Mouse (Mus musculus): ENCODE results near the gene Nxph3. TPM values are rescaled to one million over a fixed set of nuclear protein-coding genes. Genes with fewer than 3 reads are reported as not detected.

Gene Nxph3
- polyA plus RNA-seq, 1 experiment, result 0.04 TPM

- Histone ChIP-seq H3K36me3 (replicated peaks; ENCODE audit: low read length) (peaks cover 51% of the 10 kb centered on the region), H3K27me3 (replicated peaks) (peaks cover 16% of the 10 kb centered on the region), H3K4me1 (peaks cover 8% of the 10 kb centered on the region), H3K4me3 (replicated peaks) (no peak overlapping the region), H3K9me3 (no peaks in the 10 kb centered on the region)
- TF ChIP-seq FLI1 (IDR thresholded peaks at IDR 0.05; ENCODE audit: low read length) (no peak), GATA1 (IDR thresholded peaks at IDR 0.05; ENCODE audit: borderline replicate concordance, low read length) (no peak)
These were observed 16.4 kb downstream of the Nxph3 start for GRCm38 (mm10) chr11:95497921-95498320.

- Histone ChIP-seq H3K4me1 (peaks cover 6% of the 10 kb centered on the region), H3K36me3 (replicated peaks; ENCODE audit: low read length) (peaks cover 72% of the 10 kb centered on the region)
- TF ChIP-seq FLI1 (IDR thresholded peaks at IDR 0.05; ENCODE audit: low read length), result no peak
- no peak for TF ChIP-seq GATA1 (IDR thresholded peaks at IDR 0.05; ENCODE audit: borderline replicate concordance, low read length)
These were observed 18.5 kb downstream of the Nxph3 start for GRCm38 (mm10) chr11:95495883-95496282.

GRCm38 (mm10) chr11:95494374-95494773 is 20.0 kb downstream of the Nxph3 start:
- Histone ChIP-seq H3K4me1 (no peaks in the 10 kb centered on the region), H3K9me3 (no peaks in the 10 kb centered on the region), H3K27me3 (replicated peaks) (no peaks in the 10 kb centered on the region), H3K4me3 (replicated peaks) (no peak overlapping the region), H3K36me3 (replicated peaks; ENCODE audit: low read length) (peaks cover 87% of the 10 kb centered on the region)
- TF ChIP-seq FLI1 (IDR thresholded peaks at IDR 0.05; ENCODE audit: low read length) (no peak), GATA1 (IDR thresholded peaks at IDR 0.05; ENCODE audit: borderline replicate concordance, low read length) (no peak)

More at GRCm38 (mm10) chr11:95495883-95496282, 18.5 kb downstream of the Nxph3 start:
- Histone ChIP-seq H3K9me3 (no peaks in the 10 kb centered on the region), H3K27me3 (replicated peaks) (peaks cover 1% of the 10 kb centered on the region), H3K4me3 (replicated peaks) (no peak overlapping the region)

GRCm38 (mm10) chr11:95493950-95494349 is 20.4 kb downstream of the Nxph3 start:
- H3K4me1 ChIP-seq, result no peaks in the 10 kb centered on the region
- H3K4me3 ChIP-seq (replicated peaks), result no peak overlapping the region
- H3K9me3 ChIP-seq, result no peaks in the 10 kb centered on the region
- TF ChIP-seq GATA1 (IDR thresholded peaks at IDR 0.05; ENCODE audit: borderline replicate concordance, low read length), result no peak
- TF ChIP-seq FLI1 (IDR thresholded peaks at IDR 0.05; ENCODE audit: low read length), result no peak
- H3K36me3 ChIP-seq (replicated peaks; ENCODE audit: low read length), result peaks cover 91% of the 10 kb centered on the region
- no peaks in the 10 kb centered on the region for H3K27me3 ChIP-seq (replicated peaks)

DNA sequence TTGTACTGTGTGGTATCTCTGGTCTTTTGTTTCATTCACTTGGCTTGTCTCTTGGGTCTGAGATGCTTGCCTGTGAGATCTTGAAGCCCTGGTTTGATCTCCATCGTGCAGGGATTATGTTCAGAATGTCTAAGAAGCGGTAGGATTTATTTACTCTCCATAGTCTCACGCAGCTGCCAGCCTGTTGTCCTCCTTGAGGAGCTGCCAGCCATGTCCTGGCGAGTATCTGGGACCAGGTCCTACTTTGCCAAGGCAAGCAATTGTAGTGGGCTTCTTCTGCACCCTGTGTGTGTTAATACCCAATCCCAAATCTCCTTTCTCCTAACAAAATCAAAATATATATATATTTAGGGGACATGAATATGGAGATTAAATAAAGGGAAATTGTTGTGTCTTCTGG is 21.4 kb downstream of the Nxph3 start:
- no peaks in the 10 kb centered on the region for H3K4me1 ChIP-seq
- no peaks in the 10 kb centered on the region for H3K9me3 ChIP-seq
- TF ChIP-seq FLI1 (IDR thresholded peaks at IDR 0.05; ENCODE audit: low read length), result no peak
- H3K4me3 ChIP-seq (replicated peaks), result no peak overlapping the region
- H3K36me3 ChIP-seq (replicated peaks; ENCODE audit: low read length), result peaks cover 97% of the 10 kb centered on the region
- no peaks in the 10 kb centered on the region for H3K27me3 ChIP-seq (replicated peaks)

- Histone ChIP-seq H3K4me3 (replicated peaks) (no peak overlapping the region), H3K9me3 (no peaks in the 10 kb centered on the region), H3K27me3 (replicated peaks) (no peaks in the 10 kb centered on the region), H3K36me3 (replicated peaks; ENCODE audit: low read length) (peaks cover 97% of the 10 kb centered on the region), H3K4me1 (no peaks in the 10 kb centered on the region)
- no peak for TF ChIP-seq GATA1 (IDR thresholded peaks at IDR 0.05; ENCODE audit: borderline replicate concordance, low read length)
- no peak for TF ChIP-seq FLI1 (IDR thresholded peaks at IDR 0.05; ENCODE audit: low read length)
These were observed 22.1 kb downstream of the Nxph3 start for GRCm38 (mm10) chr11:95492256-95492655.

DNA sequence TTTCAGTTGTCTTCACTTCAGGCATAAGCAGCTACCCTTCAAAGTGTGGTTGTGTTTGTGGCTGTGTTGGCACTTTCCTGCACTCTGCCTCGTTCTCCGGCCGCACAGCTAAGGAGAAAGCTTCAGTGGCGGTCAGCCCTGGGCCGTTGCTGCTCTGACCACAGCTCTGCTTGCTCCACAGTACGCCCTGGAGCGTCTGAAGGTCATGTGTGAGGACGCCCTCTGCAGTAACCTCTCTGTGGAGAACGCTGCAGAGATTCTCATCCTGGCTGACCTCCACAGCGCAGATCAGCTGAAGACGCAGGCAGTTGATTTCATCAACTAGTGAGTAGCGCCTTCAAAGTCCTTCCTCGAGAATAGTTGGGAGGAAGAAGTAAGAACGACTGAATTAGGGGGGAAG is 24.3 kb downstream of the Nxph3 start:
- Histone ChIP-seq H3K4me3 (replicated peaks) (no peak overlapping the region), H3K36me3 (replicated peaks; ENCODE audit: low read length) (peaks cover 99% of the 10 kb centered on the region), H3K9me3 (no peaks in the 10 kb centered on the region), H3K4me1 (no peaks in the 10 kb centered on the region), H3K27me3 (replicated peaks) (no peaks in the 10 kb centered on the region)
- no peak for TF ChIP-seq GATA1 (IDR thresholded peaks at IDR 0.05; ENCODE audit: borderline replicate concordance, low read length)
- no peak for TF ChIP-seq FLI1 (IDR thresholded peaks at IDR 0.05; ENCODE audit: low read length)

GRCm38 (mm10) chr11:95487237-95487636 is 27.1 kb downstream of the Nxph3 start:
- Histone ChIP-seq H3K9me3 (no peaks in the 10 kb centered on the region), H3K36me3 (replicated peaks; ENCODE audit: low read length) (peaks cover 99% of the 10 kb centered on the region)

DNA sequence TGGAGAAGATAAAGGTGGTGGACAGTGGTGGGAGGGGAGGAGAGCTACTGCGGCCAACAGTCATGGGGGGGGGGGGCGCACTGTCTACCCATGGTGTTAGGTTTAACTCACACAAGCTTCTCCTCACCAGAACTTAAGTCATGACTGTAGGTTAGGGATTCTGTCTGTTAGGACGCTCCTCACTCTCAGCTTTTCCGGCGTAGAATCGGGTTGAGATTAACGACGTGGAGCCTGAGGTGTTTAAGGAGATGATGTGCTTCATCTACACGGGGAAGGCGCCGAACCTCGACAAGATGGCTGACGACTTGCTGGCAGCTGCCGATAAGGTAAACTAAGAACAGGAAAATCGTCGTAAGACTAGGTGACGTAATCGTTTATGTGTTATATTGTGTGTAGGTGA is 28.7 kb downstream of the Nxph3 start:
- no peak overlapping the region for H3K4me3 ChIP-seq (replicated peaks)
- no peak for TF ChIP-seq GATA1 (IDR thresholded peaks at IDR 0.05; ENCODE audit: borderline replicate concordance, low read length)
- no peak for TF ChIP-seq FLI1 (IDR thresholded peaks at IDR 0.05; ENCODE audit: low read length)
- no peaks in the 10 kb centered on the region for H3K4me1 ChIP-seq
- H3K27me3 ChIP-seq (replicated peaks), result no peaks in the 10 kb centered on the region
- peaks cover 98% of the 10 kb centered on the region for H3K36me3 ChIP-seq (replicated peaks; ENCODE audit: low read length)
- no peaks in the 10 kb centered on the region for H3K9me3 ChIP-seq

More at GRCm38 (mm10) chr11:95487237-95487636, 27.1 kb downstream of the Nxph3 start:
- Histone ChIP-seq H3K4me3 (replicated peaks) (no peak overlapping the region), H3K27me3 (replicated peaks) (no peaks in the 10 kb centered on the region), H3K4me1 (no peaks in the 10 kb centered on the region)
- no peak for TF ChIP-seq GATA1 (IDR thresholded peaks at IDR 0.05; ENCODE audit: borderline replicate concordance, low read length)
- no peak for TF ChIP-seq FLI1 (IDR thresholded peaks at IDR 0.05; ENCODE audit: low read length)

- TF ChIP-seq FLI1 (IDR thresholded peaks at IDR 0.05; ENCODE audit: low read length) (no peak), GATA1 (IDR thresholded peaks at IDR 0.05; ENCODE audit: borderline replicate concordance, low read length) (no peak)
- peaks cover 16% of the 10 kb centered on the region for H3K4me1 ChIP-seq
- no peaks in the 10 kb centered on the region for H3K9me3 ChIP-seq
- peaks cover 91% of the 10 kb centered on the region for H3K36me3 ChIP-seq (replicated peaks; ENCODE audit: low read length)
- H3K27me3 ChIP-seq (replicated peaks), result no peaks in the 10 kb centered on the region
- H3K4me3 ChIP-seq (replicated peaks), result no peak overlapping the region
These were observed 33.7 kb downstream of the Nxph3 start for GRCm38 (mm10) chr11:95480662-95481061.

DNA sequence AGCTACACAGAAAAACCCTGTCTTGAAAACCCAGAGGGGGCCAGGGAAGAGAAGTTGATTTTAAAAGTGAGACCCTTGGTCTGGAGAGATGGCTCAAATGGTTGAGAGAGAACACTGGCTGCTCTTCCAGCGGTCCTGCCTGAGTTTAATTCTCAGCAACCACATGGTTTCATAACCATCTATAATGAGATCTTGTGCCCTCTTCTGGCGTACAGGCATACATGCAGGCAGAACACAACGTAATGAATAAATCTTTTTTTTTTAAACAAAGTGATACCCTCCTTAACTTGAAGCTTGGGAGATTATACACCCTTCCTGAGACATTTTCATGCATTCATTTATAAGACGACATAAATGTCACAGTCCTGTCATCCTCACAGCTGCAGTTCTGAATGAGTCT is 34.9 kb downstream of the Nxph3 start:
- Histone ChIP-seq H3K36me3 (replicated peaks; ENCODE audit: low read length) (peaks cover 91% of the 10 kb centered on the region), H3K9me3 (no peaks in the 10 kb centered on the region), H3K4me1 (peaks cover 20% of the 10 kb centered on the region), H3K4me3 (replicated peaks) (no peak overlapping the region), H3K27me3 (replicated peaks) (no peaks in the 10 kb centered on the region)
- TF ChIP-seq FLI1 (IDR thresholded peaks at IDR 0.05; ENCODE audit: low read length), result no peak
- no peak for TF ChIP-seq GATA1 (IDR thresholded peaks at IDR 0.05; ENCODE audit: borderline replicate concordance, low read length)

Data from megakaryocyte, embryonic 14.5 days (primary cell).